Mouse (Mus musculus) ES-E14 (cell line): ENCODE results near the gene Fcor.

ENCODE experiments used
- HCFC1 ChIP-seq: IDR thresholded peaks from 2 replicates; pipeline ENCODE4 v1.6.1; 2012; ENCODE audit warnings: low read length, inconsistent platforms, borderline replicate concordance; ENCODE audit not compliant: insufficient read depth
- ZNF384 ChIP-seq: IDR thresholded peaks from 2 replicates; pipeline ENCODE4 v1.6.1; 2012; ENCODE audit warnings: low read depth, low read length, inconsistent platforms

GRCm38 (mm10) chr8:3718559-3718958, 46.4 kb upstream of the Fcor start:
- no peak for TF ChIP-seq HCFC1
- no peak for TF ChIP-seq ZNF384
